Mouse (Mus musculus) urinary bladder, postnatal 4 days (tissue): ENCODE results near the gene Rcan1.

ENCODE experiments used
- DNase-seq, 2 experiments: peaks; one replicate each; pipeline ENCODE4 v3.0.0; 2021 to 2022; ENCODE audit warnings: low spot score in 2 of 2

The Rcan1 gene

GRCm38 (mm10) chr16:92472898-92473297 is 2.2 kb upstream of the Rcan1 start:
- DNase-seq, result no peak

- no peak for DNase-seq
These were observed 2.2 kb downstream of the Rcan1 start for GRCm38 (mm10) chr16:92468459-92468858.

- no peak for DNase-seq
These were observed 3.6 kb downstream of the Rcan1 start for GRCm38 (mm10) chr16:92467041-92467440.

- peak; percentile 94 to 96 for DNase-seq
These were observed 4.8 kb downstream of the Rcan1 start for GRCm38 (mm10) chr16:92465642-92466526.

DNA sequence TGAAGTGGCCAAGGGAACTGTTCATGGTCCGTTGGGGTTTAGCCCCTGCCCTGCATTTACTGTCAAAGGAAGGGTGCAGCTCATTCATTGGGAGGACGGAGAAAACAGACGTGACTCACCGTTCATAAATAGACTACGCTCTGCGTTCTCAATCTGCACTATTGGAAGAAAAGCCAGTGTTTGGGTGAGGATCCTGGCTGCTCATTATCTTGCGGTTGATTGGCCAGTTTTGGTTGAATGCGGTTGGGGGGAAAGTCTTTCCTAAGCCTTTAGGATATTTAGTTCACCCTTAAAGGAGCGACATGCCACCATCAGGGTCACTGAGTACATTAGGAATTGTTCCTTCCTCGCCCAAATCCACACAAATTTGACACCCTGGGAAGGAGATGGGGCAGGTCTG is 5.4 kb downstream of the Rcan1 start:
- no peak for DNase-seq

DNA sequence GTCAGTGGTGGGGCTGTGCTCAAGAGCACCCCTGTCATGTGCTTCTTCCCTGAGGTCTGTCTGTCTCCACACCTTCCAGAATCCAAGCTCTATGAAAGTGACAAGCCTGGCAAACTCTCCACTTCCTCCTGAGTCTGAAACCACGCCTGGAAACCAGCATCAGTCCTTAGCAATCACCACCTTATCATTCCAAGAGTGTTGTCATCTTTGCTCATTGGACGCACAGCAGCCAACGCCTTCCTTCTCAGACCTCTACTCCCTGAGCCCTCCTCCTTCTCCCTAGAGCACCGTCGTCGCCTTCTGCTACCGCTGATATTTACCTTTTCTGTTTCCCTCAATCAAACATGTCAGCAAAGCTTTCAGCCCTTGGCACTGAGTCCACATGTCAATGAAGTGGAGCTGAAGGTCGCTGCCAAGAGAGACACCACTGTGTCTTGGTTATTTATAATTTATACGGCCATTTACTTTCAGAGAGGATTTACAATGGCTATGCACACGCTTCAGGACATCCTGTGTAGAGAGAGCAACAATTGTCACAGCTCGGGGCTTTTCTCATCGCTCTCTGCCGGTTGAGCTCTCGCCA is 6.2 kb downstream of the Rcan1 start:
- no peak for DNase-seq

GRCm38 (mm10) chr16:92461412-92461811 is 9.3 kb downstream of the Rcan1 start:
- no peak for DNase-seq

DNA sequence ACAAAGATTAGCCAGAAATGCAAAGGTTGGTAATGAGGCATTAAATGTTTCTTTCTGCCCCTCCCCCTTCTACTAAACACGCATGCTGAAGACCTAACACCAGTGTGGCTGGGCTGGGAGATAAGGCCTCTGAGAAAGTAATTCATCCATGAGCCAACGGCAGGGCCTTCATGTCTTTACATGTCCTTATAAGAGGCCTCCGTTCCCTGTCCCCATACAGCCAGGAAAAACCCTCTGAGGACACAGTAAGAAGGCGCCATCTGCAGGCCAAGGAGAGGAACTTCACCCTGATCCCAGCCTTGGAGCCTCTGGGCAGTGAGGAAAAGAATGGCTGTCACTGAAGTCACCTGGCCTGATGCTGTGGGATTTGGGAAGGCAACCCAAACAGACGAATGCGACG is 13.1 kb downstream of the Rcan1 start:
- DNase-seq, result peak; percentile 57 to 75

DNA sequence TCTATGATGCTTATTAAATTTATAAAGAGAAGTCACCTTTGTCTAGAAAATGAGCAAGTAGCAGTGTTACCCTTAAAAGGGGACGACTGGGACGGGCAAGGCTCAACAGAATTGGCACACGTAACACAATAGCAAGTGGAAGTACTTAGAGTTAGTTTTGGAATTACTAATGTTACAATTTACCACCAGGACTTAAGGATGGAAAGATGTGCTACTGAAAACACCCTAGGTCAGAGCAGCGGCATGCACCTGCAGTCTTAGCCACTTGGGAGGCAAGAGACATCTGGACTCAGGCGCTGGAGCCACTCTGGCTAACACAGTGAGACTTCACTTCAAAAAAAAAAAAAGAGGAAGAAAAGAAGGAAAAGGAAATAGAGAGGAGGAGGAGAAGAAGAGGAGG is 14.7 kb downstream of the Rcan1 start:
- no peak for DNase-seq

- DNase-seq, result no peak
These were observed 15.2 kb downstream of the Rcan1 start for GRCm38 (mm10) chr16:92455488-92455887.

DNA sequence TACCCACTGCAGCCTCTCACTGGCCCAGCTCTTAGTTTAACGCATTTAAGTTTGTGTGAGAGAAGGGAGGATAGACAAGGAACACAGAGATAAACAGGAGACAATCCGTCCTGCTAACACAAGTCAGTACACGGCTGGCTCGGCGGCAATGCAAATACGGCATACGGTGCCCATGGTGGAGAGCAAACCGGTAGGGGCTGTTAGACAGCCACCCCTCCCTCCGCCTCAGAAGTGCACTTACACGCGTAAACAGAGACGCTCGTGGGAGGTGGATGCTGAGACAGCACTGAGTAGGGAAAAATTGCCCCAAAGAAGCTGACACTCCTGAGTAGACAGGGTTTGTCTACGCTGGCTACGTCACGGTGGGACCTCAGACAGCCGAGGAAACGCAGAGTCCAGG is 16.2 kb downstream of the Rcan1 start:
- DNase-seq, result no peak

- DNase-seq, result no peak
These were observed 16.7 kb downstream of the Rcan1 start for GRCm38 (mm10) chr16:92454002-92454401.

- no peak for DNase-seq
These were observed 18.1 kb downstream of the Rcan1 start for GRCm38 (mm10) chr16:92452609-92453008.

GRCm38 (mm10) chr16:92451516-92452072 is 19.1 kb downstream of the Rcan1 start:
- no peak for DNase-seq

DNA sequence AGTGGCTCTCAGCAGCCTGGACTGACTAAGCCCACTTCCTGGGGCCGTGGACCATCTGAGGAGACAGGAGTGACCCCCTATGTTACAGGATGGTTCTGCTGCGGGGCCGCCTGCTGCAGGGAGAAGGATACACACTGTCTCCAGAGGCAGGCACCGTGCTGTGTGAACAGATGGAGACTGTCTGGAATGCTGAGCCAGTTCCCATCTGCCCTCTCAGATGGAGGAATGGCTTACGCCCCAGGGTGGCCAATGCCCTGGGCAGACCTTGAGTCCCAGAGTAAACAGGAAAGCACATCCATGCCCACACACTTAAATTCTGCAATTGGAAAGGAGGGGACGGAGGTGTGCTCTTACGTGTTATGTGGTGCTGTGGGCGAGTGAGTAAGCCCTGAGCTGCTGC is 20.3 kb downstream of the Rcan1 start:
- no peak for DNase-seq

DNA sequence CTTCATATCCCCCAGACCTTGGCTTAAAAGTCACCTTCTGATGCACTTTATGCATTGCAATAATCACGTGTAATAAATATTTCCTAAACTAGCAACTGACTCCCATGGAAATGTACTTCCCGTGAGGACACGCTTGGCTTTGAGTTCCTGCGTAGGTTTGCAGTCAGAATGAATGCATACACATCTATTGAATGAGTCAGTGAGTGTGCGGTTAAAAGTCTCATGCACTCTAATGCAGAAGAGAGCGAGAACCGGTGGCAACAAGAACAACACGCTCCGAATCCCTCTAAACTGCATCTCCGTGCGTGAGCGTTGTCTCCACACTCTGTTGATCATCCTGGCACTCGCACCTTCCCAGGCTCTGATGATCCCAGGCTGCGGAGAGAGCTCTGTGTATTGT is 21.6 kb downstream of the Rcan1 start:
- DNase-seq, result no peak

- no peak for DNase-seq
These were observed 25.3 kb downstream of the Rcan1 start for GRCm38 (mm10) chr16:92445377-92445776.

GRCm38 (mm10) chr16:92443644-92444113 is 27.0 kb downstream of the Rcan1 start:
- no peak for DNase-seq

- DNase-seq, result no peak
These were observed 27.7 kb downstream of the Rcan1 start for GRCm38 (mm10) chr16:92442946-92443345.

GRCm38 (mm10) chr16:92442150-92442549 is 28.5 kb downstream of the Rcan1 start:
- DNase-seq, result no peak

DNA sequence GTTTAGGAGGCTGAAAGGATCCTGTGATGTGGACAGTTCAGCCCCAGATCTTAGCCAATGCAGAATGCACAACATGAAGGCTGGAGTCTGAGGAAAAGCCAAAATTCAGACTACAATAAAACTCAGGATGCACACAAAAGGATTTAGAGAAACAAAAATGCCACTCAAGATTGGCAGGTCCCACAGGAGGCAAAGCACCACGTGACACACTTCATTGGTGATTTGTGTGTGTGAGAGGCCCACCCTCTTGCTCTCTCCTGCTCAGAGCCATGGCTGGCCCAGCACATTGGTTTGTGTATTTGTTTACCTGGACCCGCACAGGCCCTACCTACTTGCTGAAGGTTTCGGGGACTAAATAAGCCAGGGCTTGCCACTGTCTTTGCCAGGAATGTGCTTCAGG is 29.5 kb downstream of the Rcan1 start:
- no peak for DNase-seq

DNA sequence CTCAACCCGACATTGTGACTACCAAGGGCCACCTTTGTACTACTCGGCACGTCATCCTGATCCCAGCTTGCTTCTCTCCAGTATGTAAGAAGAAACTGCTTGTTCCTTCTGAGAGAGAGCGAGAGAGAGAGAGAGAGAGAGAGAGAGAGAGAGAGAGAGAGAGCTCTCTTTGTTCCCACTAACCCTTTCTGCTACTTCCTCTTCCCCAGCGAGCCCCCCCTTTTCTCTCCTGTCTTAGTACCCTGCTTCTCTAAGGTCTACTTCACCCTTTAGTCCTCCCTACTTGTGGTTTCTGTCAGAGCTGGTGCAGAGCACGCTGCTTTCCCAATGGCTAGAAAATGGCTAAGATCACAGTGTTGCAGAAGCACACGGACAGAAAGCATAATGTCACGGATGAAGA is 30.4 kb downstream of the Rcan1 start:
- no peak for DNase-seq

GRCm38 (mm10) chr16:92439775-92440174 is 30.9 kb downstream of the Rcan1 start:
- no peak for DNase-seq
